Mouse (Mus musculus) cortical plate, adult 2 months (tissue): ENCODE measurements around the gene Trnau1ap.

ENCODE experiments used
- CTCF ChIP-seq: fragments of 200-500 bp; IDR thresholded peaks from 2 replicates; pipeline ENCODE4 v1.5.1; 2011; ENCODE audit warnings: mild to moderate bottlenecking, control low read depth, low read length; ENCODE audit not compliant: insufficient read depth; ENCODE audit errors: extremely low read depth
- POLR2A ChIP-seq: fragments of 200-500 bp; IDR thresholded peaks from 2 replicates; pipeline ENCODE4 v1.6.1; 2011; ENCODE audit warnings: mild to moderate bottlenecking, low read length, control low read depth; ENCODE audit not compliant: insufficient read depth; ENCODE audit errors: extremely low read depth

DNA sequence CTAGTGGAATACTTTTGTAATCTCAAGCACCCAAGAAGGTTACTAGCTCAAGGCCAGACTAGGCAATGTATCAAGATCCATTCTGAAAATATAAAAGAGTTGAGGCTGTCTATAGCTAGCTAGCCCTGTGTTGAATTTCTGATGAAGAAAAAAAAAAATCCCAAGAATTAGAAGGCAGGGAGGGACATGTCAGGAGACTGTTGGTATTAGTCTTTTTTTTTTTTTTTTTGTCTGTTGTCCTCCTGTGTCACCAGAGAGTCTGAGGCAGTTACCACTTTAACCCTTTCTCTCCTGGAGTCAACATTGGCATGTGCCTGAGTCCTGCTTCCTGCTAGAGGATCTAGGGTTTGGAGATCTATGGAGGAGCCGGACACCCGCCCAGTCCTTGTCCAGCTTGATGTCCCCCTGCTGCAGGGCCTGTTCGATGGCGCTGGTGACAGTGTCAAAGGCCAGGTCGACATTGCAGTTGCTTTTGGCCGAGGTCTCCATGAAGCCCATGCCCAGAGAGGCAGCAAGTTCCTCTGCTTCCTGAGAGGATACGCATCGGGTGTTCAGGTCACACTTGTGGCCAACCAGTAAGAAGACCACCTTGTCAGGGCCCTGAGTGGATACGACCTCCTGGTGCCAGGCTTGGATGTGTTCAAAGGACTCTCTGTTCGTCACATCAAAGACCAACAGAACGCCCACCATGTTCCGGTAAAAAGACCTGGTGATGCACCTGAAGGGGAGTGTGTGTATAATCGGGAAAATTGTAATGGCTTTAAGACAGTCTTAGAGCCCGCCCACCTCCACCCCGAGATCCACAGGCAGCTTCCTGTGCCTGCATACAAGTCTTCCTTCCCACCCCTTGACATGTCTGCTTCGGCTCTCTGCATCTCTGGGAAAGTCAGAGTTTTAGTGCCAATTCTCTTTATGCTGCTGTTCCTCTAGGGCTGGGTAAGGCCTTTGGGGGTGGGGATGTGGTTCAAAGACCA lies 27.1 kb downstream of the Trnau1ap start:
- TF ChIP-seq POLR2A (peak; percentile 26; the same call in 1 of the 2 replicates), CTCF (no peak)
